Mouse (Mus musculus): ENCODE measurements at regions not wholly inside any gene's neighbourhood (a gene's known extent, or its start where the extent isn't known, plus 50 kb on each side); places are given as distances from the start of the nearest gene placed in this dataset.
A peak's percentile ranks its signal among the peaks of the same experiment; 100 is the strongest.

DNA sequence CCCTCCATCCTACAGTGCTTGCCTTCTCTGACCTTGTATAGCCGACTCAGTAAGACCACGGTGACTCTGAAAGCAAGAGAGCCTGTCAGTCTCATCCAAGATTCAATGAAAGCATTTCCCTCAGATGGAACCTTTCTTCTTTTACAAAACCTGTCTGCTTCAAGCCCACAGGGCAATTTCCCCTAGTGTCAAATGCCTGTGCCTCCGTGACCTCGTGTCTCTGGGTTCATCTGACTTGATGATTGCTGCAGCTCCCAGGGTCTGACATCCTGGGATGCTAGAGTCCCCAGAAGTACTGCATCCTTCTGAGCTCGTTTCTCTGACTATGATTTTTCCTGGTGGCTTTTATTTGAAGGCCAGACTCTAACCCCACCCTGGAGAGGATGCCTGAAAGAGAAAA, 270.3 kb upstream of the Npvf start:
- no peak for DNase-seq

DNA sequence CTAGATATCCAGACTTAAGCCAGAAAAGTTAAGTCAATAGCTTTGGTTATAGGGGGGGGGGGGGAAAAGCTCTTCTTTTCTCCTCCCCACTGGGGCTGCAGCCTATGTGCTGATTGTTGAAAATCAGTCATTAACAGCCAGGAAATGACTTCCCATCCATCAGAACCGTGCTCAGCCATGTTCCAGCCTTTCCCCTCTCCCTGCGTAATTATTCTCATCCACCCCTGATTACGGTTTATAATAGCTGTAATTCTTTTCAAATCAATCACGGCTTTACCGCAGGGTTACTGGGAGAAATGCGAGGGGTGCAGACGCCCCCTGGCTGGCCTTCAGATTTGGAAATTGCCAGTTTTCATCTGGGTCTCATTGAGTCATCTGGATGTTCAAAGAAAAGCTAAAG, 270.8 kb upstream of the Npvf start:
- no peak for DNase-seq

DNA sequence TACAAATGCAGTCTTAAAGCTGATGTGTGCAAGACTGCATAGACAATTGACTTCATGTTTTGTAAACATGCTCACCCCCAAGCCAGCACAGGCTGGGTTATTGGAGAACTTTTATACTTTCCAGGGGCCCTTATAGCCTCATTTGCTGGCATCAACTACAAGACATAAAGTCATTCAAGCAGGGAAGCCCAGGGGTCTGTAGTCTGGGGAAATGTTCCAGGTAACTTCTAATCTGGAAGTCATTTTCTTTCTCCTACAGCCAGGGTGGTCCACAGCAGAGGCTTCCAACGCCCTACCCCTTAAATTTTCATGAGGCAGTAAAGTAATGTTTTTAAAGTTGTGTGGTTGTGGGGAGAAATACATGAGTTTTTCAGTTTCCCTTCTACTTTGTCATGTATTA, 272.1 kb upstream of the Npvf start:
- DNase-seq: no peak

DNA sequence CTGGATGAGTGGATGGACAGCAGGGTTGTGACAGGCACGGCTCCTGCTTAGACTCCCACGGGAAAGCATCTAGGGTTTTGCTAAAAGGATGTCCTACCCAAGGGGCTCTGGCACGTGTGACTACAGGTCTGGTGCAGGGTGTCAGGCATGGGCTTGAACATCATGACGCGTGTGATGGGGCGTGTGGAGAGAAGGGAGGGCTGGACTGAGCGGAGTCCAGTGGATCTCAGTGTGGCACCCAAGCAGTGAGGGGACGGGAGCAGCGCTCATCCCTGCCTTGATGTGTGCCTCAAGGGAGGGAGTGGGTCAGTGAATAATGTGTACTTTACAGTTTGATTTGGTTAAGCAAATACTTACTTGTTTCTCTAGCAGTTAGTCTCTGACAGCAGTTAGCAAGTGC, 275.3 kb upstream of the Npvf start:
- DNase-seq: no peak

DNA sequence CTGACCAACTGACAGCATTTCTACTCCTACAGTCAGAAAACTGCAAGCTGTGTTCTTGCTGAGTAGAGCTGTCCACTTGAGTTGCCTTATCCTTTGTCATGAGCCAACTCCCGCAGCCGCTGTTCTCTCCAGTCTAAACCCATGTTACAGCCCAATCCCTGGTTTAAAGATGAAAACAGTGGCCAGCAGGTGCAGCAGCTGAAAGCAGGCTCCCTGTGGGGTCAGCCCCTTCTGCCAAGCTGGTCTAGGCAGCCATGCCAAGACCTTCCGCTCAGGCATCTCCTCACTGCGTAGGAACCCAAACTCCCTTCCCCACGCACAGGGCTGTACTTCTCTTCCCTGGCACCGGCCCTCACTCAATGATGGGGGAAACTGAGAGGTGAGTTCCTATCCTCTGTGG, 279.3 kb upstream of the Npvf start:
- peak; percentile 79 for DNase-seq

DNA sequence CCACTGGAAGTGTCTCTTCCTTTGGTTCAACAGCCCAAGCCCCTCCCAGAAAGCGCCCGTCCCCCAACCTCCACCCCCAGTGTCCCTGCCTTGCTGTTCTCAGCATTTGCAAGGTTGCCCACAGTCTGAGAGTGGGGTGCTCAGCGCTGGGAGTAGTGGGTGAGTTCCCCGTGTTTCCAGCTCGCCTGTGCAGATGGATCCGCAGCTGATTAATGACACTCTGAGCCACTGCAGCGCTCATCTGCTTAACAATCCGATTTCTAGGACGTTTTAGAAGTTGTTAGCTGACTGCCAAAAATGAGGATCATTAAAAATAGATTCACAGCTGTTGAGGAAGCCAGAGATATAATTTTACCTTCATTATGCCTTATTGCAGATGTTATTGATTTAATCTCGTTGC, 280.0 kb upstream of the Npvf start:
- no peak for DNase-seq

DNA sequence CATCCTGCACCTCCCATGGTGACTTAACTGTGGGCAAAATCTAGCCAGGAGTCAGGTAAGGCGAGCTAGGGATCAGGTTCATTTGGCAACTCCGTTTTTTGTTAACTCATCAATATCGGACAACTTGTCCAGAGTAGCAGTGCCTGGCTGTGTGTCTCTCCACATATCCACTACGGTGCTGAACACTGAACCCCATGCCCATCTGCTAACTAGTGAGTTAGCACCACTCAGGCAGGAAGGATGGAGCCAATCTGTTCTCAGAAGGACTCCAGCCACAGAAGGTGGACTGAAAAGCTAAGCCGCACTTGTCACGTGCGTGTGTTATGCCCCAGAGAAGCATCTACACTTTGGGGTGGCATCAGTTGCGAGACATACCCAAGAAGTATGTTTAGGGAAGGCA, 282.1 kb upstream of the Npvf start:
- no peak for DNase-seq

DNA sequence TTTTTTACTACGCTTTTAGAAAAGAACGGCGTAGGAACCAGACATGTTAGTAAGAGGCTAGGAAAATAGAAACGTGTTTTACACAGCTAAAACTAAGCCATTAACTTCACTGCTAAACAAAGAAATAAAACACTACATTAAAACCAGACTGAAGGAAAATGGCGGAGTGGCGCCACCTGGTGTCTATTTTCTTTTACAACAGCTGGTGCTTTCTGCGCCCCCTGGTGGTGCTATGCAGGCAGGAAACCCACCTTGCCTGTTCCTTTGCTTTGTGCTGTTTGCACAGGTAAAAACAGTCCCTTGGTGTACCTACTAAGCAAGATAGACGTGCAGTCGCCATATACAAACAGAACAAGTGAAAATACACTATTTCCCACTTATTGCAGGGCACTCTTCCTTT, 282.9 kb upstream of the Npvf start:
- DNase-seq: peak; percentile 35

DNA sequence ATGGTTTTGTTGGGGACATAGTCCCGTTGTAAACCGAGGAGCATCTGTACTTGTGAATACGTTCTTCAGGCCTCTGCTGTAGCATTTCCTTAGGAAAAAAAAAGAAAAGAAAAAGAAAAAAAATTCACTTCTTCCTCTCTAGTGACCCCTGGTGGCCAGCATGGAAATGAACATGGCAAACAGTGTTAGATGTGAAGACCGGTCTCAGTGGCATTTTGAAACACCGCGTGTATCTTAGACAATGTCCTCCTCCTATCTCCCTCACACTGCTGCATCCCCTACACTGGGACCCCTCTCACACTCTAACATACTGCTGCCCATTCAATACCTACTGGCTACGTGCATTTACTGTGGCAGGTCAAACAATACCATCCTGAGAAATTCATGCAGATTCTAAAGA, 284.6 kb upstream of the Npvf start:
- no peak for DNase-seq

DNA sequence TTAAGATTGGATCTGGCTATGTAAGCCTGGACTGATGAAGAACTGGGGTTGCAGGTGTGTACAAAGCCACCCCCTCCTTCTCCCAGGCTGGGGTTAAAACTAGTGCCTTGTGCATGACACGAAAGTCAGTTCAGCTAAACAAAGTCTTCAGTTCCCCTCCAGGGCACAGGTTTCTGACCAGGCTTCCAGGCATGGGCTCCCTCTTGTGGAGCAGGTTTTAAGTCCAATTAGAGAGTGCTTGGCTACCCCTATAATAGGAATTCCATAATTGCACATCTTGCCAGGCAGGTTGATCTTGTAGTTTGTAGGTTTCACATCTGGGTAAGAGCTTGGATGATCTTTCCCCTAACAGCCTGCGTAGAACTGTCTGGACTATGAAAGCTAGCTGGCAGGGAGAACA, 285.2 kb upstream of the Npvf start:
- no peak for DNase-seq

DNA sequence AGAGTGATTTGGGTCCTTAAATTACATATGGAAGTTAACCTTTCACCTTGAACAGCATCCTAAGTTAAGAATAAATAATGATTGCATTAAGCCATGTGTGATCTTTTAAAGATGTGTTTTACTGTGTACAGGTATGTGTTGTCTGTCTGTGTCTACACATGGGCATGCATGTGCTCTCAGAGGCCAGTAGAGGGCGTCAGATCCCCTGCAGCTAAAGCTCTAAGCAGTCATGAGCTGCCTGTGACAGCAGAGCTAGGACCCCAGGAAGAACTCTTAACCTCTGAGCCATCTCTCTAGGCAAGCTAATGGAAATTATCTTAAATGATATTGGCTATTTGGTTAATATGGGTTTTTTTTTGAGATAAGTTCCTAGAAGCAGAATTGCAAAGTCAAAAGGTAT, 285.9 kb upstream of the Npvf start:
- DNase-seq: no peak

DNA sequence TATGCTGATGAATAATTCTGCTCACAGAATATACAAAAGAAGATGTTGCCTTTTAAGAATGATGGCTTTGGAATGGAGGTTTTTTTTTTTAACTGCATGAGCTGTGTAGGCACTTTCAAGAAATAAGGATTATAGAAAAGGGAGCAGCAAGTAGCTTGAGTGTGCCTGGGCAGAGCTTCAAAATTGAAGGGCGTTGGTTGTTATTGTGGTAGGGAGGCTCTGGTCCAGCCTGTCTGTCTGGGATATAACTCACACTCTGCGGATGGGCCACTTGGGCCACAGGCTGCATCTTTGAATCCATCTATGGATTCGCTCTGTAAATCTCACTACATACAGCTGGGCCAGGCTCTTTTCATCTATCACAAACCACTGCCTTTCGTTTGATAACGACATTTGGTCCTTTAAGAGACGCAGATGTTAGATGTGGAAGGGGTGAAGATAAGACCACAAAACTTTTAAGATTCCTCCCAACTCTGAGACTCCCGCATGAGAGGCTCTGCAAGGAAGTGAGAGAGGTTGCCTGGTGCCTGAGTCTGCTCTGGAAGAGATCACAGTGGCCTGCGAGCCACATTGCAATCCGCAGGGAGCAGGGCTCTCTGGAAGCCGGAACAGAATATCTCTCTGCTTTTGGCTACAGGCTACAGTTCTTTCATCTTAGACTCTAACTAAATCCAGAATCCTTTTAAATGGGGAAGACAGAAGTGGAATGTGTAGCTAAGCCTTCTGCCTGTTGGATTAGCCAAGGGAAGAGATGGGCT, 286.6 kb upstream of the Npvf start:
- DNase-seq: no peak

DNA sequence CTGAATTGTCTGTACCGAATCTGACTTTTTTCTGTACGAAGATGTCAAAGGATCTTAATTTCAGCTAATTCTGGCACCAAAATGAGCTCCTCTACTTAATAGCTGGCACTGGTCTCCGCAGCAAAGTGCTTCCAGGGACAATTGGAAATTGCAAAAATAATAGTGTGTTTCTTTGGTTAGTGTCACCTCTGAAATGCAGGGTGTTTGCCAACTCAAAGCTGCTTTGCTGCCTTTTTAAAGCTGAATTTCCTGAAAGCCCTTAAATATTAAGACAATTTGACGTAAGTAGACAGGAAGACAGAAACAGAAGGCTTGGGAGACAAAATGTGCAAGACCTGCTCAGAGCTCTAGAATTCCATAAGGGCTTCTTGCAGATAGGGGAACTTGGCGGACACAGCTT, 288.5 kb upstream of the Npvf start:
- no peak for DNase-seq

DNA sequence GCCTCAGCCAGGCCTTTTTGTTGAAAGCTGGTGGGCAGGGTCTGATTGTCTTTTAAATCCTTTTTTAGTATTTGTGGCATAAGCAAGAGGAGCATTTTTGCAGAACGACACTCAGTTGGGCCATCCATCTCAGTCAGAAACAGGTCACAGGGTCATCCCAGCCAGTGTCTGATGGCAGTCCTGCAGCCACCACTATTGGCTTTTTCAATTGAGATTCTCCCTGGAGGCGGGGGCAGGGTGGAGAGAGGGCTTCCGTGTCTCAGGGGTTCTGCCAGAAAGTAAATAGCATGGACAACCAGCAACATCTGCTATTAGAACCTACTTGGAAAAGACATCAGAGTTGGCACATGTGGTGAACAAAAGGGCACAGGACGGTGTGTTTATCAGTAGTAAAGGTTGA, 293.8 kb upstream of the Npvf start:
- DNase-seq: no peak

DNA sequence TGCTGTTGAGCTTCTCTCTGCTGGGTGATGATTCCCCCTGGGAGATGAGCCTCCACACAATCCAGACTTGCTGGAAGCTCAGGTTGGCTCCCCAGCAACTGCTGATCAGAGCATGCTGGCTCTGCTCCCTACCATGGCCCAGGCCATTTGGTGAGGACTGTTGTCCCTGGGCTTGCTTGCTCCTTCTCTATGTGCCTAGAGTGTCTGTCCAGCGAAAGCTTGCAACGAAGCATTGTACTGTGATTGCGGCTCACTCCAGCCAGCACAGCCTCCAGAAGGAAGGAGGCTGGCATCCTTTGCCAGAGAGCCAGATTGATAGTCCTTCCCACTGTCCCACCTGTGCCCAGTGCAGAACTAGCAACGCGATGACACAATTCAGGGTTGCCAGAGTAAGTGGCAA, 295.1 kb upstream of the Npvf start:
- peak; percentile 18 for DNase-seq

DNA sequence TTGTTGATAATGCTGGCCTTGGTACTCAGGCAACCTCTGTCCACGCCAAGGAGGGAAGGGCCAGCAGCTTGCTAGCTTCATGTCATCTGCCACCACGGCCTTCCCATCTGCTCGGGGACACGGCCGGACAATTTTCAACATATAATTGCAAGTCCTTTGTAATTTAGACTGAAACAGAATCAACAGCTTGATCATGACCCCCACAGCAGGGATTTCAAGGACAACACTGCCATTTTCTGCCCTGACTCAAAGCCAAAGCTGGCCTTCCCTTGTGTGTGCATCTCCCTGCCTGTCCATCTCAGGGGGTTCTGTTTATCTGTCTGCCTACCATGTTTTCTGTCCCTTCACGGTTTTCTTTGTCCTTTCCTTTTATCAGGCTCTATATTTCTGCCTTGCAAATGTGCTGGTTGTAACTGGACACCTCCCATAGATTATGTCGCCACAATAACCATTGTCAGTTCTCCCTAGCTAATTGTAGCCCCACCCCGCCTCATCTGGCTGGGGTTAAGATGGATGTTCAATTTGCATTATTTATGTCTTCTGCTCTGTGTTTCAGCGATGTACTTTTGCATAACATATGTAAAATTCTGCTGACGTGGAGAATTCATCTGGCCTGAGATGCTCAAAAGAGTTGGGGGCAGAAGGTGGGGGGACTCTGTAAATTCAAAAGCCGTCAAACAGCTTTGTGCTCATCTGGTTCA, 295.8 kb upstream of the Npvf start:
- DNase-seq: peak; percentile 27

DNA sequence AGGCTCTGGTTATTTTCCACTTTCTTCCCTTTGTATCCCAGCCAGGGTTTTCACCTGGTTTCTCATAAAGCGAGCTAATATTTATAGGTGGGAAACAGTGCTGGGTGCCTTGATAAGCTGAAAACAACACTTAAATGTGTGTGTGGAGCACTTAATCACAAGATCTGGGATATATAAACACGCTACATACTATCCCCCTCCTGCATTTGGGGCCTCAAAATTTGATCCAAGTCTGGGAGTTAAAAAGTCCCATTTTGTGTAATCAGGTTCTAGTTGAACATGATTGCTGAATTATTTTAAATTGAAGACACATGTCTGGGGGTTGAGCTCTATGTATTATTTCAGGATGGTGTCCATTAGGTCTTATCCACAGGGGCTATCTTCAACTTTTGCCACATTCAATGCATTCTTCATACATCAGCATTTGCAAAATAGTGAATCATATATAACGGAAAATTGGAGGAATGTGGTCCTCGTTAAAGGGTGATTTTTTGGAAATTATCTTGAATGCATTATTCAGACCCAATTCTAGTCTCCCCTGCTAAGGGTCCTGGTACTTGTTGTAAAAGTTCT, 303.2 kb upstream of the Npvf start:
- no peak for DNase-seq

DNA sequence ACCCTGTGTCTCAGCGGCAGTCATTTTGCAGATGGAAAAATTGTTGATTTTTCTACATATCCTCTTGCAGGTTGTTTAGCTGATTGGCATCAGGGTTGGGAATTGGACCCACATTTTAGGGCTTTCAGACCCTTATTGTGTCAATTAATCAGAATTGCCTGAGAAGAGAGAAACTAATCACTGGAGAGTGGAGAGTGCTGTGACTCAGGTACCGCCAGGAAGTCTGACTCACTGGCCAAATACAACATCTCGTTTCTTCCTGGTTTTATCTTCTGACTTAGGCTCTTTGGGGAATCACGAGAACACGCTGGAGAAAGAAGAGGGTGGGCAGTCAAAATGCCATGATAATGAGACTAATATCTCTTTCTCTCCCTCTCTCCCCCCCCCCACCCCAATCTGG, 306.1 kb upstream of the Npvf start:
- DNase-seq: no peak

DNA sequence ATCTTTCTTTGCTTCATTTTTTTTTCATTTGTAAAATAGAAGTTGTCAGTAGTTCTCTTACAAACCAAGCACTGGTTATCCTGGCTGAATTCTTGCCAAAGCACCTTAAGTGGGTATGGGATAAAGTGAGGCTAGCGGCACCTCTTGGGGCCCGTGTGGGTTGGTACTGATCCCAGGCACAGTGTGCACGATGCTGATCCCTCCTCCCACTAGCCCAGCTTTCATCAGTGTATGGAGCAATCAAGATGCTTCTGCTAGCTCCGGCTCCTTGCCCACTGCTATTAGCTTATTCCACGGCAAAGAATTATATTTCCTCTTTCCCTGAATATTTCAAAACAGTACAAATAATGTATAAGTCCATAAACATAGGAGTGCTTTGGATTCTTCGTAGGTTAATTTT, 307.4 kb upstream of the Npvf start:
- DNase-seq: no peak

DNA sequence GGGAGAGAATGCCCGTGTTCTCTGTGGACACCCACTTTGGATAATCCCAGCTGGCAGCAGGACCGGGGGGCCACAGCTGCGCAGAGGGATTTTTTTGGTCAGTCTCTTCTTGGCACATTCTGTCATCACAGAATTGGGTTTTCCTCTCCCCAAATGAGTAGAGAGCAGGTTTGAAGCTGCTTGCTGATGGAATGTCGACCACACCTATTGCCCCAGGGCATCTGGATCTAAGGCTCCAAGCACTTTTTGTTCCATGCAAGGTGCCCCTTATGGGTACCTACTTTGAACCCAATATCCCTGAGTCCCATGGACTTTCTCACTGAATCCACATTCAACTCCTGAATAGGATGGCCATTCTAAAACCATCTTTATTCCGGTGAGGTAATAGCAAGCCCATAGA, 314.3 kb upstream of the Npvf start:
- DNase-seq: no peak

DNA sequence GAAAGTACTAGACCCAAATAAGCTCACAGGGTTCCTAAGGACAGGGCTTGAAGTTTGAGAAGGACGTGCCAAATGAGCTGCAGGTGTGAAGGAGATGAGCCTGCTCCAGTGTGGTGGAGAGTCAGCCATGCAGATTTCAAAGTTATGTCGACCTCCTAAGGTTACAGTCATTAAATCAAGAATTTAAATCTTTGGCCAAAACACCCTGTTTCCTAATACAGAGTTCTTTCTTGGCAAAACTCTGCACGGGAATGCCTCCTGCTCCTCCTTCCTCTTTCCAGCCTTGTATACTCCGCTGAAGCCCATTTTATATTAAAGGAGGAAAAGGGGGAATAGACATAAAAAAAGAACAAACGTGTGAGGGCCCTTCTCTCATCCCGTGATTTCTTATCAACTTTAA, 315.1 kb upstream of the Npvf start:
- DNase-seq: no peak

DNA sequence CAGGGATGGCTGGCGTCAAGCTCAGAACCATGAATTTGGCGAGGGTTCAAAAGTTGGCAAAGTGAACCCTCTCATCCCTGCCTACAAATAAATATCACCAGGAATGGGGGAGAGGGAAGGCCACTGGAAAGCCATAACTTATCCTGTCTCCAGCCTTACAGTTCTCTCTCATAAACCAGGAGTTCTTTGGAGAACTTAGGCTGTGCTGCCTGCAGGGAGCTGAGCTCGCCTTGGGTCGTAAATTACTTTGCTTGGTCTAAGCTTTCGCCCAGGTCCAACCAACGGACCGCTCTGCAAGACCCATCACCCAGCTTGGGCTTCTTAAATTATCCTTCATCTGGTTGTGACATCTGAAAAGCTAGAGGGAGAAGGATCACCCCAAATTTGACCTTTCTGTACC, 315.8 kb upstream of the Npvf start:
- no peak for DNase-seq

DNA sequence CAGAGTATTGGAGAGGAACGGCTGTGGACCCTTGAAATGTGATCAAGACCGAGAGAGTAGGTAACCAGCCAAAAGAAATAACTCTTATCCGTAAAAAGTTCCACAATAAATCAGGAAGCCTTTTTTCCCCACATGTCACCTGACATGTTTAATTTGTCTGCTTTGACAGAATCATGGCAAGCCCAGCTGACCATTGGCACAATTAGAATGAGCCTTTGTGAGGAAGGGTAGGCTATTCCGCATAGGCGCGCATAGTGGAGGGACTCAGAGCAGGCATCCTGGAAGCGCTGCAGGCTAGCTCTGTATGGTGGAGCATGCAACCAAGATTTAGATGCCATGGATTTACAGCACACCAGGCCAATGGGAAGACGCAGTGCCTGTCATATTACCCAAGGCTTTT, 316.5 kb upstream of the Npvf start:
- no peak for DNase-seq

DNA sequence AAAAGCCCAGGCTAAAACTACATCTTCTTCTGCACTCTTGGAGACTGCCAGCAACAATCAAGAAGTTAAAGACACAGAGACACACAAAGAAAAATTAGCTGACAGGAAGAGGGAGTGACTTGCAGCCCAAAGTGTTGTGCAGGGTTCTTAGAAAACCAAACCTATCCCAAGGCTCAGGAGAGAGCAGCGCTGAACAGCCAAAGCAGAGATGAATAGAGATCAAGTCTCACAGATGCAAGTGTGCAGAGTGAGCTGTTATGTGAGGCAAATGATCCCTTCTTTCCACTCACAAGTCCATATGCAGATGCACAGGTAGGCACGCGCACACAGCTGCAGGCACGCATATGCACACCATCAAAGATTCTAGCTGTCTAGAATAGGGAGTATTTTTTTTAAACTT, 318.0 kb upstream of the Npvf start:
- DNase-seq: no peak

DNA sequence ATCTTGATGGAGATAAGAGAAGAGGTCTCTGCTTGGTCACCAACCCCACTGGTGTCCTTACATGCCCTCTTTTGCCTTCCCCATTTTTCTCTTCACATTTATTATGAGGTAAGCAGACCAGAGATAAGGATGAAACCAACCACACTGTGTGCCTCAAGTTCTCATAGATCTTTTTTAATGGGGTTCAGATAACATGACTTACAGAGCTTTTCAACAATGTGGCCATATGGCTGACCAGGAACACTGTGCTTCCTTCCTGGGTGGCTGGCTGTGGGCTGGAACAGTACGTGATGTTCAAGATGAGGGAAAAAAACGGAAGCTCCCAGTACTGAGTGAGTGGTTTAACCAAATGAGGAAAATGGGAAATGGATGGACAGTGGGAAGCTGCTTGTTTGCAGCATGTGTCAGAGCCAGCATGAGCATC, 319.0 kb upstream of the Npvf start:
- DNase-seq: peak; percentile 5

Measured in cerebellum, adult 11-12 months (tissue).